Mouse (Mus musculus) Muller cell, postnatal 12 days (primary cell): Measurements from ENCODE around the gene Ppp4r2.
A peak's percentile ranks its signal among the peaks of the same experiment; 100 is the strongest.

Experiments
- DNase-seq: peaks from one replicate; pipeline ENCODE4 v3.0.0-alpha.2; 2015; ENCODE audit errors: inconsistent ontology term

The Ppp4r2 gene

GRCm38 (mm10) chr6:100883233-100883632, 49.8 kb downstream of the Ppp4r2 start:
- no peak for DNase-seq

- no peak for DNase-seq
Observed at GRCm38 (mm10) chr6:100884594-100885225, 51.3 kb downstream of the Ppp4r2 start.

- DNase-seq, result no peak
Observed at GRCm38 (mm10) chr6:100885376-100885775, 52.0 kb downstream of the Ppp4r2 start.

- DNase-seq, result no peak
Observed at GRCm38 (mm10) chr6:100887012-100887411, 53.6 kb downstream of the Ppp4r2 start.

GRCm38 (mm10) chr6:100889340-100889739, 55.9 kb downstream of the Ppp4r2 start:
- DNase-seq, result no peak

GRCm38 (mm10) chr6:100892489-100892888, 59.1 kb downstream of the Ppp4r2 start:
- peak; percentile 51 for DNase-seq

- no peak for DNase-seq
Observed at GRCm38 (mm10) chr6:100893073-100893472, 59.7 kb downstream of the Ppp4r2 start.

- DNase-seq, result no peak
Observed at GRCm38 (mm10) chr6:100895183-100895582, 61.8 kb downstream of the Ppp4r2 start.

- DNase-seq, result no peak
Observed at GRCm38 (mm10) chr6:100896883-100897282, 63.5 kb downstream of the Ppp4r2 start.

GRCm38 (mm10) chr6:100904463-100904862, 71.0 kb downstream of the Ppp4r2 start:
- DNase-seq, result no peak

- no peak for DNase-seq
Observed at GRCm38 (mm10) chr6:100910136-100910675, 76.8 kb downstream of the Ppp4r2 start.
